ENCODE assay signal across 16 mouse cellular contexts in the genomic region with DNA sequence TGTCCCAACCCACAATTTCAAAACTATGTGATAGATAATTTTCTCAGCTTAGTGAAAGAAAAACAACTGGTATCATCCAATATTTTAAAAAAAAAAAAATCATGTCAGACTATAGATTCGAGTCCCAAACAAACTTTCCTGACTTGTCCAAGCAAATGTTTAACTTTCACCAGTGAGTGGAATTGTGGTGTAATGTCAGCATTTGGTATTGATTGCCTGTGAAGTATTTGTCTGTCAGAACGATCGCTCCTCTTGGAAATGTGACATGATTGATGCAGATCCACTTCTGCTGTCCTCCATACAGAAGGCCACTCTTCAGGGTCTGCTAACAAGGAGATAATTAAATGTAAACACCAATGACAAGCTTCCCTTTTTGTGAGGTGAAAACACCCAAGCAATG.
"Had no signal": no experiment of that assay in that cellular context is flagged by ENCODE, and none has a peak within 500 bp of the region (broad histone marks: within the 10 kb centered on the region; RNA-seq: fewer than 3 reads in every experiment).

No protein-coding gene starts in this region.

- H3K36me3 ChIP-seq: neural tube, embryonic 13.5 days; neural tube, embryonic 15.5 days; stomach, embryonic 15.5 days had no signal

- DNase-seq: retina, postnatal 1 day; right cerebral cortex, adult 18-20 months; right cerebral cortex, postnatal 14 days; right cerebral cortex, postnatal 25 days; right cerebral cortex, postnatal 4 days; spleen, adult 18-20 months; thymus, adult 18-20 months; thymus, adult 2 months; thymus, postnatal 14 days; thymus, postnatal 25 days; thymus, postnatal 36 days; thymus, postnatal 4 days had no signal

- H3K4me2 ChIP-seq: neural tube, embryonic 13.5 days; neural tube, embryonic 15.5 days; stomach, embryonic 15.5 days had no signal

- H3K4me3 ChIP-seq: neural tube, embryonic 13.5 days; neural tube, embryonic 15.5 days; stomach, embryonic 15.5 days had no signal

- H3K9ac ChIP-seq: neural tube, embryonic 13.5 days; neural tube, embryonic 15.5 days; stomach, embryonic 15.5 days had no signal

- H3K9me3 ChIP-seq: neural tube, embryonic 13.5 days; neural tube, embryonic 15.5 days; stomach, embryonic 15.5 days had no signal

- H3K4me1 ChIP-seq: neural tube, embryonic 13.5 days; neural tube, embryonic 15.5 days; stomach, embryonic 15.5 days had no signal

- H3K27ac ChIP-seq: neural tube, embryonic 13.5 days; neural tube, embryonic 15.5 days; stomach, embryonic 15.5 days; stomach, postnatal 0 days had no signal

- H3K27me3 ChIP-seq: neural tube, embryonic 13.5 days; neural tube, embryonic 15.5 days; stomach, embryonic 15.5 days had no signal
